Mouse (Mus musculus) bone marrow macrophage, adult 2 months (primary cell): ENCODE results near the gene Hist1h3b. TPM values are rescaled to one million over a fixed set of nuclear protein-coding genes. Genes with fewer than 3 reads are reported as not detected.
"Not testable (repeated sequence)": the region's sequence is repeated elsewhere in the genome, so short reads cannot be mapped to it uniquely, and the experiment has no call there.

Experiments used
- H3K27ac ChIP-seq: 2 replicates; pipeline ENCODE4 v1.5.1; 2012; ENCODE audit warnings: low read depth, low read length; ENCODE audit not compliant: insufficient read depth
- H3K4me1 ChIP-seq: 2 replicates; pipeline ENCODE4 v1.6.1; 2012; ENCODE audit warnings: low read length; ENCODE audit not compliant: control insufficient read depth, insufficient read depth
- H3K4me3 ChIP-seq: 2 replicates; pipeline ENCODE4 v1.5.1; 2012; ENCODE audit warnings: mild to moderate bottlenecking, low read length, moderate library complexity; ENCODE audit not compliant: insufficient read depth
- CTCF ChIP-seq: IDR thresholded peaks from 2 replicates; pipeline ENCODE4 v1.5.1; 2012; ENCODE audit warnings: low read depth, mild to moderate bottlenecking, low read length, moderate library complexity
- POLR2A ChIP-seq: IDR thresholded peaks from 2 replicates; pipeline ENCODE4 v1.6.1; 2012; ENCODE audit warnings: mild to moderate bottlenecking, low read depth, low read length, borderline replicate concordance
- polyA plus RNA-seq: library from polyadenylated mRNA; stranded (reverse); fragments of >200 nt; gene quantifications from 2 replicates; pipeline ENCODE4 v1.2.4, GENCODE M21; 2012; ENCODE audit not compliant: missing spikeins, insufficient read depth, insufficient read length

Gene Hist1h3b
- polyA plus RNA-seq, 1 experiment, result 4.8 TPM

GRCm38 (mm10) chr13:23717176-23717575 lies 34.9 kb upstream of the Hist1h3b start:
- Histone ChIP-seq H3K27ac (peak overlapping the region; percentile 89), H3K4me3 (no peak overlapping the region), H3K4me1 (peaks cover 26% of the 10 kb centered on the region)
- no peak for TF ChIP-seq POLR2A
- no peak for TF ChIP-seq CTCF

- H3K27ac ChIP-seq, result peak overlapping the region; percentile 89
- not testable (repeated sequence) for H3K4me3 ChIP-seq
- H3K4me1 ChIP-seq, result peaks cover 23% of the 10 kb centered on the region
Measured at GRCm38 (mm10) chr13:23717593-23718245, 34.3 kb upstream of the Hist1h3b start.

- Histone ChIP-seq H3K27ac (no peak overlapping the region), H3K4me1 (peaks cover 14% of the 10 kb centered on the region), H3K4me3 (no peak overlapping the region)
- no peak for TF ChIP-seq CTCF
- TF ChIP-seq POLR2A, result no peak
Measured at GRCm38 (mm10) chr13:23724239-23724638, 27.8 kb upstream of the Hist1h3b start.

- no peak overlapping the region for H3K4me3 ChIP-seq
- peaks cover 18% of the 10 kb centered on the region for H3K4me1 ChIP-seq
- H3K27ac ChIP-seq, result no peak overlapping the region
- TF ChIP-seq CTCF (no peak), POLR2A (no peak)
Measured at GRCm38 (mm10) chr13:23725213-23725612, 26.9 kb upstream of the Hist1h3b start.

GRCm38 (mm10) chr13:23728472-23729191 lies 23.4 kb upstream of the Hist1h3b start:
- Histone ChIP-seq H3K4me3 (no peak overlapping the region), H3K4me1 (peaks cover 19% of the 10 kb centered on the region), H3K27ac (no peak overlapping the region; the same call in 1 of the 2 replicates)
- TF ChIP-seq CTCF (no peak), POLR2A (no peak)

- TF ChIP-seq POLR2A (no peak), CTCF (no peak)
- Histone ChIP-seq H3K27ac (no peak overlapping the region; the same call in 1 of the 2 replicates), H3K4me1 (peaks cover 19% of the 10 kb centered on the region), H3K4me3 (no peak overlapping the region)
Measured at GRCm38 (mm10) chr13:23729192-23729525, 22.9 kb upstream of the Hist1h3b start.

- no peak overlapping the region for H3K4me3 ChIP-seq
- H3K4me1 ChIP-seq, result peaks cover 19% of the 10 kb centered on the region
- no peak overlapping the region for H3K27ac ChIP-seq
- no peak for TF ChIP-seq CTCF
- no peak for TF ChIP-seq POLR2A
Measured at GRCm38 (mm10) chr13:23729706-23730105, 22.4 kb upstream of the Hist1h3b start.

- TF ChIP-seq POLR2A (no peak), CTCF (no peak)
- Histone ChIP-seq H3K27ac (no peak overlapping the region), H3K4me1 (peaks cover 19% of the 10 kb centered on the region)
Measured at GRCm38 (mm10) chr13:23730479-23730878, 21.6 kb upstream of the Hist1h3b start.

GRCm38 (mm10) chr13:23732156-23732804 lies 19.8 kb upstream of the Hist1h3b start:
- TF ChIP-seq POLR2A (no peak), CTCF (no peak)
- Histone ChIP-seq H3K4me3 (no peak overlapping the region), H3K27ac (no peak overlapping the region)

More at GRCm38 (mm10) chr13:23730479-23730878, 21.6 kb upstream of the Hist1h3b start:
- no peak overlapping the region for H3K4me3 ChIP-seq

GRCm38 (mm10) chr13:23737091-23737490 lies 15.0 kb upstream of the Hist1h3b start:
- Histone ChIP-seq H3K27ac (no peak overlapping the region), H3K4me1 (peaks cover 5% of the 10 kb centered on the region), H3K4me3 (no peak overlapping the region)
- TF ChIP-seq CTCF (no peak), POLR2A (no peak)

More at GRCm38 (mm10) chr13:23732156-23732804, 19.8 kb upstream of the Hist1h3b start:
- peaks cover 19% of the 10 kb centered on the region for H3K4me1 ChIP-seq
